Mouse (Mus musculus) E14TG2a.4 (cell line): Measurements from ENCODE around the gene H2afx.

Source experiments
- CTCF ChIP-seq: conservative IDR thresholded peaks from 2 replicates; pipeline ENCODE4 v1.5.1; 2014; ENCODE audit warnings: low read length
- NANOG ChIP-seq: IDR thresholded peaks from 2 replicates; pipeline ENCODE4 v1.6.1; 2014; ENCODE audit warnings: borderline replicate concordance, low read length, mixed read lengths

- TF ChIP-seq CTCF (no peak), NANOG (no peak)
Measured at GRCm38 (mm10) chr9:44338574-44338973, 4.1 kb downstream of the H2afx start.
